Mouse (Mus musculus) spleen, postnatal 0 days (tissue): ENCODE results near the gene Pcolce2. TPM values are rescaled to one million over a fixed set of nuclear protein-coding genes. Genes with fewer than 3 reads are reported as not detected.

Experiments
- polyA plus RNA-seq: library from polyadenylated mRNA; unstranded; fragments of >200 nt; fragmentation: Nextera tagmentation; extraction: Ambion mirVana; gene quantifications from 2 replicates; pipeline ENCODE4 v1.2.1, GENCODE M21; 2015

The Pcolce2 gene
- 0.07 and 0.13 TPM in 2 replicates for polyA plus RNA-seq

DNA sequence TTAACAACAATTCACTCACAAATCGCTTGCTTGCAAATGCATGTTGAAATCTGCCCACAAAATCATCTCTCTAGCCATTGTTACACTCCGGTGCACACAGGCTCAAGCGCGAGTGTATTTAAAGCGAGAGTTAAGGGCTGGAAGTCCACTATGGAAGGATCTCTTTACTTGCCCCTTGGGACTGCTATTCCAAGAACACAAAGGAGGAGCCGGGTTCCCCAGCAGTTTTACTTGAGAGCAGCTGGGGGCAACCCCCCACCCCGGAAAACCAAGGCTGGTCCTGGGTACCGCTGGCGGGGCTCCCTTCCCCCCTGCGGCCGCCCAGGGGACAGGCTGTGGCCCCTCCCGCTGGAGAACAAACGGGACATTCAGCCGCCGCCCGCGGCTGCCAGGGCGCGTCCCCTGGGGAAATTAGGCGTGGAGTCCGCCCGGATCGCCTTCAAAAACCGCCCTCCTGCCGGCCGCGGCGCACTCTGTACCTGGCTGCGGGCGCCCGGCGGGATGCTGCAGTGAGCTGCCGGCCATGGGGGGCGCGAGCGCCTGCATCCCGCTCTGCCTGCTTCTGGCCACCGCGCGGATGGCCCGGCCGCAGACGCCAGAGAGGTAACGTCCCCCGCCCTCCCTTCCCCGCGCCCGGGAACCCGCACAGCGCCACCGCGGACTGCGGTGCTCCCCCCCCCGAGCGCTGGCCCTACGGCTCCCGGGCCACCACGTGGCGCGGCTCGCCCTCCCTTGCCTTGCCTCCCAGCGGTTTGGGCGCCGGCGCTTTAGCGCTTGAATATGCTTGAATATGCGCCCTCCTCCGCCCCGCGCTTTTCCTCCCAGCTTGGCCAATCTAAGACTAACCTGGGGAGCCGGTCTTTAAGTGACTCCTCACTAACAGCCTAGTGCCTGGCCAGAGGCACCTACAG lies at the start of gene Pcolce2:
TSS of gene Pcolce2 (plus strand) at position 331 of the 911 bp plus-strand sequence.

Other genes with a start within 250 kb of the Pcolce2 start
- 0.95 and 1.1 TPM in 2 replicates for gene Chst2, start 230.9 kb upstream of the Pcolce2 start, polyA plus RNA-seq
- 106 and 111 TPM in 2 replicates for gene U2surp, start 125.6 kb upstream of the Pcolce2 start, polyA plus RNA-seq
- 5.5 and 6.0 TPM in 2 replicates for gene Paqr9, start 77.9 kb upstream of the Pcolce2 start, polyA plus RNA-seq
- gene Trpc1, start 112.8 kb downstream of the Pcolce2 start, polyA plus RNA-seq: 0.28 TPM in 2 replicates
- gene Pls1, start 207.7 kb downstream of the Pcolce2 start, polyA plus RNA-seq: 1.3 and 1.6 TPM in 2 replicates
- 8.3 and 10.7 TPM in 2 replicates for gene Atr, start 220.0 kb downstream of the Pcolce2 start, polyA plus RNA-seq